Mouse (Mus musculus) midbrain, embryonic 16.5 days (tissue): ENCODE data around the gene Cntnap1. TPM values are rescaled to one million over a fixed set of nuclear protein-coding genes. Genes with fewer than 3 reads are reported as not detected.

Experiments
- ATAC-seq: fragments of 200-750 bp; cut with Nextera tagmentation; 2 replicates; pipeline ENCODE4 v1.8.0; 2017; ENCODE audit warnings: moderate TSS enrichment
- H3K27ac ChIP-seq: fragments of 300-500 bp; sonication (generic); 2 replicates; pipeline ENCODE4 v1.5.1; 2014; ENCODE audit warnings: mild to moderate bottlenecking, low read length, mixed read lengths
- H3K27me3 ChIP-seq: fragments of 300-500 bp; sonication (generic); 2 replicates; pipeline ENCODE4 v1.6.1; 2014; ENCODE audit warnings: low read depth, low read length, mixed read lengths; ENCODE audit not compliant: control insufficient read depth, insufficient read depth
- H3K36me3 ChIP-seq: fragments of 300-500 bp; sonication (generic); 2 replicates; pipeline ENCODE4 v1.6.1; 2014; ENCODE audit warnings: mild to moderate bottlenecking, low read length, moderate library complexity, mixed read lengths; ENCODE audit not compliant: control insufficient read depth, insufficient read depth
- H3K4me1 ChIP-seq: fragments of 300-500 bp; sonication (generic); 2 replicates; pipeline ENCODE4 v1.6.1; 2014; ENCODE audit warnings: mild to moderate bottlenecking, low read length, mixed read lengths; ENCODE audit not compliant: control insufficient read depth, insufficient read depth
- H3K4me2 ChIP-seq: fragments of 300-500 bp; sonication (generic); 2 replicates; pipeline ENCODE4 v1.6.1; 2014; ENCODE audit warnings: mild to moderate bottlenecking, low read length, mixed read lengths
- H3K4me3 ChIP-seq: fragments of 300-500 bp; sonication (generic); 2 replicates; pipeline ENCODE4 v1.5.1; 2014; ENCODE audit warnings: low read depth, mild to moderate bottlenecking, low read length, moderate library complexity, mixed read lengths
- H3K9ac ChIP-seq: fragments of 300-500 bp; sonication (generic); 2 replicates; pipeline ENCODE4 v1.6.1; 2014; ENCODE audit warnings: low read depth, low read length, mixed read lengths
- H3K9me3 ChIP-seq: fragments of 300-500 bp; sonication (generic); replicated peaks from 2 replicates; pipeline ENCODE4 v1.6.1; 2014; ENCODE audit warnings: mild to moderate bottlenecking, low read length, mixed read lengths; ENCODE audit not compliant: control insufficient read depth, poor library complexity, severe bottlenecking
- WGBS: fragments of 180-500 bp; shearing (Covaris S2); extraction: QIAGEN DNeasy Blood & Tissue Kit; methylation state at CpG from one replicate; pipeline ENCODE4 v1.1.7; 2014; 5-methylcytosine and 5-hydroxymethylcytosine counted together
- microRNA-seq: library from miRNA; unstranded; fragments of <30 nt; microRNA quantifications from one replicate; pipeline ENCODE4, GENCODE M21; 2017
- polyA plus RNA-seq: library from polyadenylated mRNA; unstranded; fragments of >200 nt; fragmentation: Nextera tagmentation; extraction: Ambion mirVana; gene quantifications from 2 replicates; pipeline ENCODE4 v1.2.1, GENCODE M21; 2015

Gene Cntnap1
- polyA plus RNA-seq, 1 experiment from 2014 or later: 4.7 TPM

- Histone ChIP-seq H3K9me3 (no peaks in the 10 kb centered on the region), H3K27me3 (peaks cover 10% of the 10 kb centered on the region), H3K4me2 (no peak overlapping the region), H3K9ac (no peak overlapping the region), H3K4me1 (no peaks in the 10 kb centered on the region), H3K36me3 (no peaks in the 10 kb centered on the region), H3K27ac (no peak overlapping the region), H3K4me3 (no peak overlapping the region)
- no peak for ATAC-seq
Measured at GRCm38 (mm10) chr11:101234124-101234523, 63.8 kb downstream of the Cntnap1 start.

DNA sequence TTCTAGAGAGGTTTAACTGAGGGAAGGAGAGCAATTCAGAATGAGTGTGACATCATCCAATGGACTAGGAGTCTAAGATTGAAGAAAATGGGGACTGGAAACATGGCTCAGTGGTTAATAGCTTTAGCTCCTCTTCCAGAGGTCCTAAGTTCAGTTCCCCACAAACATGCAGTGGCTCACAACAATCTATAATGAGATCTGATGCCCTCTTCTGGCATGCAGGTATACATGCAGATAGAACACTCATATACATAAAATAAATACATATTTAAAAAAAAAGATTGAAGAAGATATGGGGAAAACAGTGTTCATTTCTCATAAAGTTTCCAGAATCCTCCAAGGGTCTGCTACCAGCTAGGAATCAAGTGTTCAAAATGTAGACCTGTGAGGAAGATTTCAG is 65.1 kb downstream of the Cntnap1 start:
- Histone ChIP-seq H3K27ac (no peak overlapping the region), H3K9ac (no peak overlapping the region), H3K9me3 (no peaks in the 10 kb centered on the region), H3K4me2 (no peak overlapping the region), H3K4me3 (no peak overlapping the region), H3K4me1 (no peaks in the 10 kb centered on the region), H3K36me3 (no peaks in the 10 kb centered on the region), H3K27me3 (peaks cover 8% of the 10 kb centered on the region)
- ATAC-seq: no peak

DNA sequence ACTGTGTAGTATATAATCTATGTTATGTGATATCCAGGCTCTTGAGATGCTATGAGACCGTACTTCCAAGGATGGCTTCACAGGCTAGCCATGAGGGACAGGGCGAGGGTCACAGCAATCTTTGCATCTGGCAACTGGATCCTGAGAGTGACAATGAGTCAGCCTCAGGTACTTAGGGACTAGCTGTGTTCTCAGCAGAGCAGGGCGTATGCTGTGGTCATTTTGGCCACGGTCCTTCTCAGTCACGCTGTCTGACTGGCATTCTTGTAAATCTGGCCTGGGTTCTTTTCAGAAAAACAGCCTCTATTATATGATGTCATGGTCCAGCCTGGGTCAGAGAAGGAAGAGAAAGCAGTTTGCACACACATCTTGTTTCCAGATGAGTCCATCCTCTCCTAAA is 66.5 kb downstream of the Cntnap1 start:
- H3K27me3 ChIP-seq: no peaks in the 10 kb centered on the region; the same call in 1 of the 2 replicates
- H3K4me1 ChIP-seq: no peaks in the 10 kb centered on the region
- WGBS: 94% methylated on average over 5 of the region's 5 CpGs
- no peaks in the 10 kb centered on the region for H3K36me3 ChIP-seq
- no peak overlapping the region for H3K27ac ChIP-seq
- H3K4me2 ChIP-seq: no peak overlapping the region
- no peak for ATAC-seq
- H3K4me3 ChIP-seq: no peak overlapping the region
- H3K9me3 ChIP-seq: no peaks in the 10 kb centered on the region
- H3K9ac ChIP-seq: no peak overlapping the region

GRCm38 (mm10) chr11:101238071-101238647 is 67.8 kb downstream of the Cntnap1 start:
- WGBS: 53% methylated on average over 5 of the region's 5 CpGs
- Histone ChIP-seq H3K4me1 (no peaks in the 10 kb centered on the region), H3K4me3 (no peak overlapping the region)

More at GRCm38 (mm10) chr11:101238071-101238647, 67.8 kb downstream of the Cntnap1 start:
- no peaks in the 10 kb centered on the region for H3K36me3 ChIP-seq
- no peak overlapping the region for H3K27ac ChIP-seq
- no peak for ATAC-seq
- no peak overlapping the region for H3K9ac ChIP-seq
- no peak overlapping the region for H3K4me2 ChIP-seq
- 0 out of 2 replicates have a peak, but pooled peaks cover 4% of the 10 kb centered on the region for H3K27me3 ChIP-seq
- no peaks in the 10 kb centered on the region for H3K9me3 ChIP-seq

Small RNA genes within 50 kb of the gene (microRNA-seq; reads per million reads assigned to microRNA genes)
- not detected for gene Gm27626

Other genes with a start within 250 kb of the Cntnap1 start
- 37.3 and 39.0 TPM in 2 replicates for gene Stat3, start 231.0 kb upstream of the Cntnap1 start, polyA plus RNA-seq
- 40.0 TPM in 2 replicates for gene Cavin1, start 199.6 kb upstream of the Cntnap1 start, polyA plus RNA-seq
- 155 and 172 TPM in 2 replicates for gene Atp6v0a1, start 161.1 kb upstream of the Cntnap1 start, polyA plus RNA-seq
- gene Naglu, start 100.5 kb upstream of the Cntnap1 start, polyA plus RNA-seq: 13.2 and 14.2 TPM in 2 replicates
- gene Hsd17b1, start 92.1 kb upstream of the Cntnap1 start, polyA plus RNA-seq: 0.21 and 0.49 TPM in 2 replicates
- 42.0 and 43.5 TPM in 2 replicates for gene Coasy, start 88.0 kb upstream of the Cntnap1 start, polyA plus RNA-seq
- 93.8 and 96.5 TPM in 2 replicates for gene Mlx, start 83.2 kb upstream of the Cntnap1 start, polyA plus RNA-seq
- gene Psmc3ip, start 75.1 kb upstream of the Cntnap1 start, polyA plus RNA-seq: 15.2 and 17.6 TPM in 2 replicates
- gene Retreg3, start 50.6 kb upstream of the Cntnap1 start, polyA plus RNA-seq: 24.4 and 25.4 TPM in 2 replicates
- 72.6 and 75.0 TPM in 2 replicates for gene Tubg1, start 50.6 kb upstream of the Cntnap1 start, polyA plus RNA-seq
- 62.9 and 71.4 TPM in 2 replicates for gene Tubg2, start 14.6 kb upstream of the Cntnap1 start, polyA plus RNA-seq
- gene Plekhh3, start 828 bp downstream of the Cntnap1 start, polyA plus RNA-seq: 6.5 and 7.6 TPM in 2 replicates
- gene Ccr10, start 4.9 kb downstream of the Cntnap1 start, polyA plus RNA-seq: 0.47 and 0.62 TPM in 2 replicates
- 30.8 and 34.4 TPM in 2 replicates for gene Ezh1, start 55.9 kb downstream of the Cntnap1 start, polyA plus RNA-seq
- 79.5 and 83.8 TPM in 2 replicates for gene Ramp2, start 75.5 kb downstream of the Cntnap1 start, polyA plus RNA-seq
- 115 and 119 TPM in 2 replicates for gene Vps25, start 83.2 kb downstream of the Cntnap1 start, polyA plus RNA-seq
- 6.4 and 7.4 TPM in 2 replicates for gene Wnk4, start 90.0 kb downstream of the Cntnap1 start, polyA plus RNA-seq
- 0.71 and 0.80 TPM in 2 replicates for gene Cntd1, start 108.5 kb downstream of the Cntnap1 start, polyA plus RNA-seq
- gene Coa3, start 108.6 kb downstream of the Cntnap1 start, polyA plus RNA-seq: 208 and 224 TPM in 2 replicates
- 159 and 177 TPM in 2 replicates for gene Becn1, start 131.8 kb downstream of the Cntnap1 start, polyA plus RNA-seq
- 107 and 121 TPM in 2 replicates for gene Psme3, start 145.7 kb downstream of the Cntnap1 start, polyA plus RNA-seq
- 2.0 and 2.2 TPM in 2 replicates for gene Aoc2, start 154.5 kb downstream of the Cntnap1 start, polyA plus RNA-seq
- 0.13 and 0.14 TPM in 2 replicates for gene Aoc3, start 160.1 kb downstream of the Cntnap1 start, polyA plus RNA-seq
- gene G6pc, start 197.0 kb downstream of the Cntnap1 start, polyA plus RNA-seq: not detected in 2 replicates
- 96.2 and 98.2 TPM in 2 replicates for gene Aarsd1, start 247.1 kb downstream of the Cntnap1 start, polyA plus RNA-seq